Mouse (Mus musculus): ENCODE data around the gene Slc39a11.

Slc39a11 gene

DNA sequence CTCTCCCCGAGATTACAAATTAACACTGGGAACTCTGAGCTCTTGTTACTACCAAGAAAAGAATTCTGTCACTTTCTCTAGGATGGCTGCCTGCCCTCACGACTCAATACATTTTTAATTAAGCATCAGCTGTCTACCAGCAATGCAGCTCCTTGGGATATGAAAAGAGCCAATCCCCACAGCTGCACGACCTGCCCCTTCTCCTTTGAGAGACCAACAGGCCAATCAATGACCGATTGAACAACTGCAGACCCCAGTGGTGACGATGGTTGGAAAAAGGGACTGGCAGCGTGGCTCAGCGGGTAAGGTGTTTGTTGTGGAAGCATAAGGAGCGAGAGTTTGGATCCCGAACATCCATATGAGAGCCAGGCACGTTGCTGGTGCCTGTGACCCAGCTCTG is 181.9 kb downstream of the Slc39a11 start:
- in situ Hi-C loops (cut with MboI; ENCODE audit: low pct_unique_long_range_greater_than_20kb in 1 of 2, low sequenced_read_pairs in 2 of 2, unreplicated experiment in 1 of 2): no loop called here

DNA sequence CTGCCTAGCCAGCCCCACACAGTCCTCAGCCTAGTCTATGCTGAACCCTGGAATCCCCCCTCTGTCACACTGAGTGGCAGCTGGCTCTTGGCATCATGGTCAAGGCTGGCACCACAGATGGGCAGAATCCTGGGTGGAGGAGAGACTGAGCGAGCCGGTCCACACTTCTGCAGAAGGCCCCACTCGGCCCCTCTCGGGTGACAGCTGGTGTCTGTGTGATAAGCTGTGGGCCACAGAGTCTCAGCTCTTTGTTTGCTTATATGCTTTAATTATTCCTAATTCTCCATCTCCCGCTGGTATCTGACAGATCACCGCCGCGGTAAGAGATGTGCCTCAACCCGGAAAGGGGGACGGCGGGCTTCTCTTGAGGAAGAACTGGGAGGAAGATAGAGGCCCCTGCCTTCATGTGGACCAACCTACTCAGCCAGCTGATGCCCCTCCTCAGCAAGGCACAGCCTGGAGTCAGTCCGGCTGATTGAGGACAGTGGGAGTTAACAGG is 182.5 kb downstream of the Slc39a11 start:
- in situ Hi-C loops (cut with MboI; ENCODE audit: low pct_unique_long_range_greater_than_20kb in 1 of 2, low sequenced_read_pairs in 2 of 2, unreplicated experiment in 1 of 2): no loop called here

DNA sequence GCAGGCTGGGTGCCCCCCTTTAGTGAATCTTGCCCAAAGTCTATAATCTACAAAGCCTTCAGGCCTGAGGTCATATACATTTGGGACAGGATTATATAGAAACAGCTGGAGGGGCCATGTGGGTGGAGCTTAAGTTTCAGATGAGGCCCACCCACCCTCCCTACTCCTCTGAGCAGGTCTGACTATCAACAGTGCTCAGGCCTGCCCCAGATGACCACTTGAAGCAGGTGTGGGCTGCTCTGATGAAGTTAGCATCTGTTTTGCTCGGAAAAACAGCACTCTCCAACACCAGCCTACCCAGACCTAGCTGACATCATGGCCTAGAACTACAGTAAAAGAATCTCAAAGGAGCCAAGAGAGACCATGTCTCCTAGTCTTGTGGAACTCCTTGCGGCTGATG is 189.8 kb downstream of the Slc39a11 start:
- in situ Hi-C loops (cut with MboI; ENCODE audit: low pct_unique_long_range_greater_than_20kb in 1 of 2, low sequenced_read_pairs in 2 of 2, unreplicated experiment in 1 of 2): no loop called here

DNA sequence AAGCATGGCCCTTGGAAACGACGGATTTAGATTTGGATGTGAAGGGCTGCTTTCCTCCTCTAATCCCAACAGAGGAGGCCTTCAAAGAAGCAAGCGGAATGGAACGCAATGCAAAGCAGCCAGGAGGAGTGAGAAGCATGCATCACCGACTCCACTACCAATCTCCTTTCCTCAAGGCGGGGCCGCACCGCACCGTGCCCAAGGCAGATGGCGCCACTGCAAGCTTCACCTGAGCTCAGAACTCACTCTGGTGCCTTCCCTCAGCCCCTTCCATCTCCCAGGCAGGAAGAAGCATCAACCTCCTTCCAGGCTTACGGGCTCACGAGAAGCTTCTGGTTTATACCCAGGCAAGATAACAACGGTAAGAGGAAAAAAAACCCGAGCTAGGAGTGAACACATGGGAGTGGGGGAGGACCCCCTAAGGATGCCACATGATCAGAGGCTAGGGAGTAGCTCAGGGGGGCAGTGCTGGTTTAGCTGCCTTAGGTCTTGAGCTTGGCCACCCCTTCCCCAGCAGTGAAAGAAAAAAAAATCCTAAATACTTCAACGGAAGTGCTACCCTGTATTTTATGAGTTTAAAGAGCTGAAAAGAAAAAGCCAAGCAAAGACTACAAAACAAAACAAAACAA is 191.2 kb downstream of the Slc39a11 start:
- in situ Hi-C loops (cut with MboI; ENCODE audit: low pct_unique_long_range_greater_than_20kb in 1 of 2, low sequenced_read_pairs in 2 of 2, unreplicated experiment in 1 of 2): no loop called here

DNA sequence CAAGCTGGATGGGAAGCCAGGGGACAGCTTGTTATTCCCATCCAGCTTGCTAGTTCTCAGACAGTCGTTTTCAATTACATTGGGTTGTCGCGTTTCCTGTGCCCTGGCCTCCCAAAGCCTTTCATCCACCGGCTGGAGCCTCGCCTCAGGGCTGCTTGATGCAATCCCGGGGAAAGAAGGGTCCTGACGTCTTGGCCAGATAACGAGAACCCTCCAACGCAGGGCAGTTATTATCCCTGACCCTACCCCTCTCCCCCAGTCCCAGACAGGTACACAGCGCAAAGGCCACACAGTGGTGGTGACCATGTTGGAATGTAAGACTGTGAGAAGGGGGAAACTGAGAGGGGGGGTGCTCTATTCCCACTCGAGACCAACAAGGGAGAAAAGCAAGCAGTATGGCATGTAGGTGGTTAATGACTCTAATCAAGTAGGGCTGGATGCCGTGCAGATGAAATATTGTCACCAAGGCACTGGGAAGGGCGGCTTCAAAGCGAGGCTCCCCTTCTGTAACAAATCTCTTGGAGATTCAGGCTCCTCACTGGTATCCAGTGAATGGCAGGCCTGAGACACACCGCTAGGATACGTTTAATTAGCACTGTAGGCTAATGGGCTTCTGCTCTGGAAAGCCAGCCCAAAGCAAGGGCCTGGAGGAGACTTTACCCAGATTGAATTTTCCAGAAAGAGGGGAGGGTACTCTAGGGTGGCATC is 196.9 kb downstream of the Slc39a11 start:
- in situ Hi-C loops (cut with MboI; ENCODE audit: low pct_unique_long_range_greater_than_20kb in 1 of 2, low sequenced_read_pairs in 2 of 2, unreplicated experiment in 1 of 2): no loop called here

DNA sequence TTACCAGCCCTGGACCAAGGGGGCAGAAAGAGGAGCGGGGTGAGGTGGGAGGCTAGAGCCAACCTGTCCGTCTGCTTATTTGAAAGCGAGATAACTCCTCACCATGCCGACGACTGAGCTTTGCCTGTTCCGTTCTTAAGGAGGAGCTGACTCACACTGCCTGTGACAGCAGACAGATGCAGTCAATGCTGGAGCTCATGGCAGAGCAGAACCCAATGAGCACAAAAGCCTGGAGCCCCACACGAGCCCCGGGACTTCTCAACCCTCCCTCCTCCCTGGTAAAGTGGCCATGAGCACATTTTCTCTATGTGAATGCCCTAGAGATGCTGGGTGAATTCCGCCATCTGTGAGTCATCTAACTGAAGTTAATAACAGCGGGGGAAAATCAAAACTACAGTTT is 198.6 kb downstream of the Slc39a11 start:
- in situ Hi-C loops (cut with MboI; ENCODE audit: low pct_unique_long_range_greater_than_20kb in 1 of 2, low sequenced_read_pairs in 2 of 2, unreplicated experiment in 1 of 2): no loop called here

DNA sequence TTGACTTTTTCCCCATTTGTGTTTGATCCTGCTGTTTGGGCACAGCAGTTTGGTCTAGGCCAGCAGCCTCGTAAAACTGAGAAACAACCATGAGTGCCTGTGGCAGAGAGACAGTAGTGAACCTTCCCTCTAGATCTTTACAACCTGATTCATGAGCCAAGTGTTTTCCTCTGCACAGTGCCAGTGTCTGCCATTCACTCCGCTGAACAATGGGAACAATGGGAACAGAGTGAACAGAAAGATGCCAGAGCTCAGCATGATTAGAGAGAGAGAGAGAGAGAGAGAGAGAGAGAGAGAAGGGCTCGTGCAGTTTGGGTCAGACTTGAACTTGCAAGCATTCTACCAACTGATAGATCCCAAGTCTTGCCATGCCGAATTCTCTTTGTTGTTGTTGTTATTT is 199.2 kb downstream of the Slc39a11 start:
- in situ Hi-C loops (cut with MboI; ENCODE audit: low pct_unique_long_range_greater_than_20kb in 1 of 2, low sequenced_read_pairs in 2 of 2, unreplicated experiment in 1 of 2): no loop called here

DNA sequence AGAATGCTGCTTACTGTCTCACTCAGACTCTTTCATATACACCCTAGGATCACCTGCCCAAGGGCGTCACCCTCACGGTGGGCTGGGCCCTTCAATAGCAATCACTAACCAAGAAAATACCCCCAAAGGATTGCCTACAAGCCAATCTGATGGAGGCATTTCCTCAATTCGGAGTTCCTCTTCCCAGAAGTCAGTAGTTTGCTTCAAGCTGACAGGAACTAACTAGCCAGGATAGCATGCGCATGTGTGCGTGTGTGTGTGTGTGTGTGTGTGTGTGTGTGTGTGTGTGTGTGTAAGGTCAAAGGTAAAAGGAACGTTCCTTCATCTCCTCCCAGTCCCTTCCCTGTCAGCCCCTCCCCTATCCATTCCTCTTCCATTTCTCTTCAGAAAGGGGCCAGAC is 199.9 kb downstream of the Slc39a11 start:
- in situ Hi-C loops (cut with MboI; ENCODE audit: low pct_unique_long_range_greater_than_20kb in 1 of 2, low sequenced_read_pairs in 2 of 2, unreplicated experiment in 1 of 2): no loop called here

DNA sequence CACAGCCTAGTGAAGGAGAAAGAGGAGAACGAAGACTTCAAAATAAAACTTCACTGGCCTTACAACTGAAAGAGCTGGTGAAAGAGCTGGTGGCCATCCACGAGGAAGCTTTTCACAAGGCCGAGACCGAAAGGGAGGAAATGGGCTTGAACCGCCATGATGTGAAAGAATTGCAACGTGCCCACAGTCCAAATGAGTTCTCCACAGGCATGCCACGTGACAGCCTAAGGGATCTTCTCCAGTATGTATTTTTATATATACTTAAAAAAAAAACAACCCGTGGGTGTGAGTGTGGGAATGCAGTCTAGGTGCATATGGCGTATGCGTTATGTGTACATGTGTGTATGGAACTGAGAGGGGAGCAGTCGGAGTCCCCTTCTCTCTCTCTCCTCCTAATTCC is 207.8 kb downstream of the Slc39a11 start:
- in situ Hi-C loops (cut with MboI; ENCODE audit: low pct_unique_long_range_greater_than_20kb in 1 of 2, low sequenced_read_pairs in 2 of 2, unreplicated experiment in 1 of 2): no loop called here

DNA sequence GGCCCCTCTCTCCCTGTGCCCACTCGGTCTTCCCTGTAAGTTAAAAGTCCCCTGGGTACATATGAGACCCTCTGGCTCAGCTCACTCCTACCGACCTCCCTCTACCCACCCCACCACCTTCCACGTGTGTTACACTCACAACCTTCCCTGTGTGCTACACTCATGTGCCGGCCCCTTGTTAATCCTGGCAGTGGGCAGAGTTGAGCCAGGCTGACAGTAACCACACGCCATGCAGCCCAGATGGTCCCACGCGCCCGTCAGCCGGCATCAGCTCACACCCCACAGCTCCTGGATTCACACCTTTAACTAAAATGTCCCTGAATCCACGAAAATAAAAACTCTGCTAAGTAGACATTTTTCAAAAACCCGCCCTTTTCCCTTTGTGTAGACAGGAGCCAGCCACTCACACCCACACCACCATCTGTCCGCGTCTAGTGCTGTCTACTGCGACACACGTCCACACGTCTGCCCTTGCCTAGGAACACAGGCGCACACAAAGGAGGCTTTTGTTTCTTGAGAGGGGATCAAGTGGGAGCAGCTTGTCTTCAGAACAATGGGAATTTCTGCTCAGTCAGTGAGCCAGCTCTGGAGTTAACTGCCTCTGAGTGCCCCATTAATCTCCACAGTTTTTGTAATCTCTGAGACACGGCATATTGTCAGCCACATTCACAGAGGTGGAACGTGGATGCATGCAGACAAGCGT is 210.4 kb downstream of the Slc39a11 start:
- in situ Hi-C loops (cut with MboI; ENCODE audit: low pct_unique_long_range_greater_than_20kb in 1 of 2, low sequenced_read_pairs in 2 of 2, unreplicated experiment in 1 of 2): no loop called here

DNA sequence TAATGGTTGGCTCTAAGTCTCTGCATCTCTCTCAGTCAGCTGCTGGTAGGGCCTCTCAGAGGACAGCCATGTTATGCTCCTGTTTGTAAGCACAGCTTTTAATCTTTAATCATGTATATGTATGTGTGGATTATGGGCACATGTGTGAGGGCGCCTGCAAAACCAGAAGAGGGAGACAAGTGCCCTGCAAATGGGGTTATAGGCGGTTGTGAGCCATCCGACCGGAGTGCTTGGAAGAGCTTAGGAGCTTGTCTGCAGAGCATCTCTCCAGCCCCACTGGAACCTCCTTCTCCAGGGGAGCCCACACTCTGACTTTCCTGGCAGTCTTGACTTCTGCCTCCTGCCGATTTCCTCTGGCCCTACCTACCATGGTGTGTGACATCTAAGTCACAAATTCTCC is 211.0 kb downstream of the Slc39a11 start:
- in situ Hi-C loops (cut with MboI; ENCODE audit: low pct_unique_long_range_greater_than_20kb in 1 of 2, low sequenced_read_pairs in 2 of 2, unreplicated experiment in 1 of 2): no loop called here

DNA sequence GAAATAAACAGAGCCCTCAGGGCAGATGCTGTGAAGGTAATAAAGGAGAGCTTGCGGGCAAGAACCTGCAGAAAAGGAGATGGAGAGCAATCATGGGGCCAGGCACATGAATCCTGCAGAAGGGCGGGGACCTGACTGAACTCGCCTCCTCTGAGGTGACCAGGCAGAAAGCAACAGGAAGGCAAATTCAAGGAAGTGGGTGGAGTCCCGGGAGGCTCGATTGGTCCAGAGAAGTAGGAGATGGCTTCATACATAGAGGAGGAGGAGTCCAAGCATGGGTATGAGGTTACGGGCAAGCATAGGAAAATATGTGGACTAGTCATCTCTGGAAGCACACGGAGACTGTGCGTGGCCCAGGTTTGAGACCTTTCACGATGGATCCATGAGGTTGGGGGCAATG is 212.5 kb downstream of the Slc39a11 start:
- in situ Hi-C loops (cut with MboI; ENCODE audit: low pct_unique_long_range_greater_than_20kb in 1 of 2, low sequenced_read_pairs in 2 of 2, unreplicated experiment in 1 of 2): no loop called here

DNA sequence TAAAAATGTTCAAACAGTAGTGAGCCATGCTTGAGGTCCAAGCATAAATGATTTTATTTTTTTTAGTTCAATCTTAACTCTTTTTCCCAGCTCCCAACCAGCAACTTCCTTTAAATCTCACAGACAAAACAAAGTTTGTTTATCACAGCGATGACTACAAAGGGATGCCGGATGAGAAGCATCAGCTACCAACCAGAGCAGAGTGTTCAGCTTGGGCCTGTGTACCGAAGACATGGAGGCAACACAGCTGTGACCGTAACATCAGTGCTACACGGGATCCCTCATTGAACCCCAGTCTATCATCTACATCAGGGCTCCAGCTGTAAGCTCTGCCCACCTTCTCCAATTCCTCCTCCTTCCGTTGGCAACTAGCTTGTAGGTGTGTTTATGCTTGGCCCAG is 213.6 kb downstream of the Slc39a11 start:
- in situ Hi-C loops (cut with MboI; ENCODE audit: low pct_unique_long_range_greater_than_20kb in 1 of 2, low sequenced_read_pairs in 2 of 2, unreplicated experiment in 1 of 2): no loop called here

DNA sequence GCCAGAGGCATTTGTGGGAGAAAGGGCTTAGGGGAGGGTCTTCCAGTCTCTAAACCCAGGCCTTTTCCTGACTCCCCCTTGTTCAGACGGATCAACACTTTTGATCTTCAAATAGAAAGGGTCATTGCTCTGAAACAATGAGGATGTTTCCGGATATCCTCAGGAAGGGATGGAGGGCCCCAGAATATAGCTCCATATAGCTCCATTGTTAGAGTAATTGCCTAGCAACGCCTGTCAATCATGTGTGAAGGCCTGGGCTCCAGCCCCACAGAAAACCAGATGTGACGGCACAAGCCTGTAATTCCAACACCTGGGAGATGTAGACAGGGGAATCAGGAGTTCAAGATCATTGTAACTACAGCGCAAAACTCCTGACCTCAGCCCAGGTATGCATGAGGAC is 214.2 kb downstream of the Slc39a11 start:
- in situ Hi-C loops (cut with MboI; ENCODE audit: low pct_unique_long_range_greater_than_20kb in 1 of 2, low sequenced_read_pairs in 2 of 2, unreplicated experiment in 1 of 2): no loop called here

DNA sequence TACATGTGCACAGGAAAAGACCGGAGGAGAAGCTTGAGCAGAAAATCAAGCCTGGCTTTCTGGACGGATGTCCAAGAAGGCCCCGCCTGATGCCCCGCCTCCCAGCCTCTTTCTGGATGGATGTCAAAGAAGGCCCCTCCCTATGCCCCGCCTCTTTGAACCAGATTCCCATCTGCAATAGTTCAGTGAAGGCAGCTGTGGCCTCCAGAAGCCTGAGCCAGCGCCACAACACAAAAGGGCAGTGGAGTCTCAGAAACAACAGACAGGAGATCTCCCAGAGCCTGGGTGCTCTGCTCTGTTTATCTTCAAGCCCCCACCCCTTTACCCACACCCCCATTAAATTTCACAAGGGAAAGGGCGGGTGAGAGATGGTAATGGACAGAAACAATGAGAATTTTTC is 218.7 kb downstream of the Slc39a11 start:
- in situ Hi-C loops (cut with MboI; ENCODE audit: low pct_unique_long_range_greater_than_20kb in 1 of 2, low sequenced_read_pairs in 2 of 2, unreplicated experiment in 1 of 2): no loop called here

DNA sequence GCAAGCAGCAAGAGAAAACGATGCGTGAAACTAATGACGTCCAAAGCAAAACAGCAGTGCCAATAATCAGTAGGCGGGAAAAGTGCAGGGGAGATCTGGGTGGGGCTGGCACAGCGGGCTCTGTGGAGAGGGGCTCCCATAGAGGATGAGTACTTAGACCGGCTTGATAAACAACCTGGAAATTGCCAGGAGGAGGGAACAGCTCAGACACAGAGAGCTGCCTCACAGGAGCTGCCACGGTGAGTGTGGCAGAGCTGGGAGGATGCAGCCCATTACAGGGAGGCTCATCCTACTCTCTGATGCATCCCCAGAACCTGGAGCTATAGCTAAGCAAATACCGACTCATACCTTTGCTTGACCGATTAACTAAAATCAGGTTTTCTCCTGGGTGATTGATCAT is 224.0 kb downstream of the Slc39a11 start:
- in situ Hi-C loops (cut with MboI; ENCODE audit: low pct_unique_long_range_greater_than_20kb in 1 of 2, low sequenced_read_pairs in 2 of 2, unreplicated experiment in 1 of 2): no loop called here

DNA sequence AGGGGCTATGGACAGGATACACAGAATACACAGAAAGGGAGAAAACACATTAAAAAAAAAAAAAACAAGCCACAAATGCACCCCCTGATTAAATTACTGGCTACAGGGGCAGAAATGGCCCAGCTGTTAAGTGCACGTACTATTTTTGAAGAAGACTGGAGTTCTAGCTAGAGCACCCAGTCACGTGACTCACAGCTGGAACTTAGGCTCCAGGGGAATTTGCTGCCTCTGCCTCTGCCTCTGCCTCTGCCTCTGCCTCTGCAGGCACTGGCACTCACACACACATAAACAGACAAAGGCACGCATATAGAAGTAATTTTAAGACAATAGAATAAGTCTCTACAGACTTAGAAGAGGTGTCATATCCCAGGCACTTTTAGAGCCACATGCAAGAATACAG is 224.4 kb downstream of the Slc39a11 start:
- in situ Hi-C loops (cut with MboI; ENCODE audit: low pct_unique_long_range_greater_than_20kb in 1 of 2, low sequenced_read_pairs in 2 of 2, unreplicated experiment in 1 of 2): no loop called here

DNA sequence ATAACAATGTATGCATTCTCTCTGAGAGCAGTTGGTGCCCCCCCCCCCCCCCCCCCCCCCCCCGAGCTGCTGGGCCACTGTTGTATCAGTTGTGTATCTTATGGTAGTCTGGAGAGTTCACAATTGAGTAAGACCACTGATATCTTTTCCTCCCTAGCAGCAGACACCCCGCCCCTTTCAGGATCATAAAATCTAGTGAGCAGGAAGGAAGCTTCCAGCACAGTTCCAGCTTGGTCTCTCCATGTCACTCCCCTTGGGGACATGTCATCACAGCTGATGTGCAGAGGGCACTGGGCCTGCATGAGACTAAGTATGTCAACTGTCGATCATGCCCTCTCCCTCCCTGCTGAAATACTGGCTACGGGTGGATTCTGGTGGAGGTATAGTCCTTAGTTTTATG is 225.1 kb downstream of the Slc39a11 start:
- in situ Hi-C loops (cut with MboI; ENCODE audit: low pct_unique_long_range_greater_than_20kb in 1 of 2, low sequenced_read_pairs in 2 of 2, unreplicated experiment in 1 of 2): no loop called here

DNA sequence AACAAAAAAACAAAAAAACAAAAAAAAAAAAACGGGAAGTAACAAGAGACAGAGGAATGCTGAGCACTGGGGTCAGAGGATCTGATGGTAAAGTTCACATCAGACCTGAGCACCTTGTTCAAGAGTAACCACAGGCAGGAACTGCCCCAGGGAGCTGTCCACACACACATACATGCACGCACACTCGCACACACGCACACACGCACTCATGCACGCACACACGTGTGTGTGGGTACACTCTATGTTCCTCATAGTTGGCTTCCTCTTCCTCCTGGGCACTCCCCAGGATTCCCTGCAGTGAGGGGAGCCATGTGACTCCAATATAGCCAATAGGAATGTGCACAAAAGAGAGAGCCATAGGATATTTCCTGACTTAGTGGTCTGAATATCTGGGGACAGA is 227.3 kb downstream of the Slc39a11 start:
- in situ Hi-C loops (cut with MboI; ENCODE audit: low pct_unique_long_range_greater_than_20kb in 1 of 2, low sequenced_read_pairs in 2 of 2, unreplicated experiment in 1 of 2): no loop called here
